Mouse (Mus musculus) hindbrain, embryonic 15.5 days (tissue): ENCODE data around the gene 1110002E22Rik. TPM values are rescaled to one million over a fixed set of nuclear protein-coding genes. Genes with fewer than 3 reads are reported as not detected.

Source experiments
- ATAC-seq: fragments of 200-750 bp; cut with Nextera tagmentation; 2 replicates; pipeline ENCODE4 v1.8.0; 2017; ENCODE audit warnings: low read depth, moderate number of reproducible peaks, moderate TSS enrichment; ENCODE audit not compliant: low FRiP score
- H3K27ac ChIP-seq: fragments of 300-500 bp; sonication (generic); replicated peaks from 2 replicates; pipeline ENCODE4 v1.5.1; 2015; ENCODE audit warnings: mild to moderate bottlenecking, inconsistent platforms
- H3K27me3 ChIP-seq: fragments of 300-500 bp; sonication (generic); 2 replicates; pipeline ENCODE4 v1.6.1; 2015; ENCODE audit warnings: control low read depth, inconsistent platforms
- H3K36me3 ChIP-seq: fragments of 300-500 bp; sonication (generic); 2 replicates; pipeline ENCODE4 v1.6.1; 2015; ENCODE audit warnings: control low read depth, inconsistent platforms
- H3K4me1 ChIP-seq: fragments of 300-500 bp; sonication (generic); replicated peaks from 2 replicates; pipeline ENCODE4 v1.6.1; 2015; ENCODE audit warnings: control low read depth, inconsistent platforms
- H3K4me2 ChIP-seq: fragments of 300-500 bp; sonication (generic); 2 replicates; pipeline ENCODE4 v1.6.1; 2015; ENCODE audit warnings: moderate library complexity, mild to moderate bottlenecking, inconsistent platforms
- H3K4me3 ChIP-seq: fragments of 300-500 bp; sonication (generic); 2 replicates; pipeline ENCODE4 v1.5.1; 2015; ENCODE audit warnings: mild to moderate bottlenecking, inconsistent platforms
- H3K9ac ChIP-seq: fragments of 300-500 bp; sonication (generic); 2 replicates; pipeline ENCODE4 v1.6.1; 2015; ENCODE audit warnings: inconsistent platforms
- H3K9me3 ChIP-seq: fragments of 300-500 bp; sonication (generic); 2 replicates; pipeline ENCODE4 v1.6.1; 2016; ENCODE audit warnings: control low read depth, inconsistent platforms
- WGBS: fragments of 180-500 bp; shearing (Covaris S2); methylation state at CpG from one replicate; pipeline ENCODE4 v1.1.7; 2015; 5-methylcytosine and 5-hydroxymethylcytosine counted together
- polyA plus RNA-seq: library from polyadenylated mRNA; unstranded; fragments of >200 nt; fragmentation: Nextera tagmentation; extraction: Ambion mirVana; gene quantifications from 2 replicates; pipeline ENCODE4 v1.2.1, GENCODE M21; 2015

1110002E22Rik gene
- polyA plus RNA-seq, 1 experiment from 2014 or later, result 0.16 TPM

DNA sequence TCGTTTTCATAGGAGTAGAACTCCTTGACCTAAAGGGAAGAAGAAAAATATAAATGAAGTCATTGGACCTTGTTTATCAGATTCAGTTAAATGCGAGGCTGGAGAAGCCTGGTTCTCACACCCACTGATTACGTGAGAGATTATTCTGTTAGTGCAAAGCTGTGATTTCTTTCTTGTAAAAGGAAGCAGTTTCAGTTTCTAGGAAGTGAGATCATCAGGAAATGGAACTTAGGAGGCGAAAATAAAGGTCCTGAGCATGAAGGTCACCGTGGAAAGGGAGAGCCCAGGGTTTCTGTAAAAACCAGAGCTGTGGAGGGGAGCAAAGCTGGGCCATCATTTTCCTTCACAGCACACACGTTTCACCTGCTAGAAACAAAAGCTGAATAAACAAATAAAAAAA lies 53.5 kb downstream of the 1110002E22Rik start:
- WGBS, result 80% methylated on average over 6 of the region's 6 CpGs
- H3K4me2 ChIP-seq, result no peak overlapping the region
- H3K4me3 ChIP-seq, result no peak overlapping the region
- no peaks in the 10 kb centered on the region for H3K36me3 ChIP-seq
- no peaks in the 10 kb centered on the region for H3K4me1 ChIP-seq
- H3K27ac ChIP-seq, result no peak overlapping the region
- H3K9me3 ChIP-seq, result no peaks in the 10 kb centered on the region
- no peak for ATAC-seq
- H3K27me3 ChIP-seq, result no peaks in the 10 kb centered on the region
- no peak overlapping the region for H3K9ac ChIP-seq

DNA sequence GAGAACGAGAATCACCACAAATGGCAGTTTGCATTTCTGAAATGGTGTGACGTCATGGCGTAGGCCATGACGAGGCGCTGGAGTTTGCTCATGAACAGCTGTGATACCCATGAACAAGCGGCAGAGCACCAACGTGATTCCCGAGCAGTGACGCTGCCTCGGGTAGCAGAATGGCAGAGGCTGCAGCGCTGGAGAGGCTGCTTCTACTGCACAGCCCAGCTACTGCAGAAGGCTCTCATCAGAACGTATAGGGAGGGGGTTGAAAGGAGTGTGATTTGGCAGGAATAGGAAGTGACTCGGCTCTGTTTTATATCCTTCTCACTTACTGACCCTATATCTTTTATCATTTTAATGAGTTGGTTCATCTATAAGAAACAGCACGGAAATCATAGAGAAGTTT lies 54.0 kb downstream of the 1110002E22Rik start:
- Histone ChIP-seq H3K4me2 (no peak overlapping the region), H3K27ac (no peak overlapping the region), H3K4me3 (no peak overlapping the region), H3K36me3 (no peaks in the 10 kb centered on the region), H3K27me3 (no peaks in the 10 kb centered on the region), H3K9ac (no peak overlapping the region), H3K9me3 (no peaks in the 10 kb centered on the region), H3K4me1 (no peaks in the 10 kb centered on the region)
- no peak for ATAC-seq
- 75% methylated on average over 14 of the region's 14 CpGs for WGBS

DNA sequence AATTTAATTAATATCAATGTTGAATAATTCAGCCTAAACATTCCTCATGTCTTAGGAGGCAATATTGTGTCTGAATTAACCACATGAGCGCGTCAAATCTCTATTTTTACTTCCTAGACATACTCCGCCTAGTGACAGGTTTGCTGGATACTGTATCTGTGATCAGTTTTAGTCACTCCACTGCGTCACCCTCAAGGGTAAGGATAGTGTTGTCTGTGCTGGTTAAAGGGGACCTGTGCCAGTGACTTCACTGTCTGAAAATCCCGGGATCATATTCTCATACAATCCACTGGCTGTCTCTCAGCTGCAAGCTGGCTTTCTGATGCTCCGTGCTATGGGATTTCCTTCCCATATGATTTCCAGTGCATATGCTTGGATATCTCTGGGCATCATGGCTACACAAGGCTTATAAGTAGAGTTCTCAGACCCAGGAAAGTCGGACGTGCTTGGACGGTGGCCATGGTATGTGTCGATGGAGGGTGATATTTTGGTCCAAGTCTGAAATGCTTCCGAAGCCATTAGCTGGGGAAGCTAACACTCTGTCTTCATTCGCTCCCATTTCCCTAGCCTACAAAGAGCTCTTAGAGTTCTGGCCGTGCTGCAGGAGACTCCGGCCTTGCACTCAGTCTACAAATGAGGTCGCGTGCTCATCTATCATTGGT lies 54.7 kb downstream of the 1110002E22Rik start:
- 95% methylated on average over 16 of the region's 16 CpGs for WGBS
- Histone ChIP-seq H3K4me1 (no peaks in the 10 kb centered on the region), H3K27ac (no peak overlapping the region), H3K4me3 (no peak overlapping the region), H3K27me3 (no peaks in the 10 kb centered on the region), H3K4me2 (no peak overlapping the region), H3K9me3 (no peaks in the 10 kb centered on the region), H3K9ac (no peak overlapping the region), H3K36me3 (no peaks in the 10 kb centered on the region)
- ATAC-seq, result no peak

DNA sequence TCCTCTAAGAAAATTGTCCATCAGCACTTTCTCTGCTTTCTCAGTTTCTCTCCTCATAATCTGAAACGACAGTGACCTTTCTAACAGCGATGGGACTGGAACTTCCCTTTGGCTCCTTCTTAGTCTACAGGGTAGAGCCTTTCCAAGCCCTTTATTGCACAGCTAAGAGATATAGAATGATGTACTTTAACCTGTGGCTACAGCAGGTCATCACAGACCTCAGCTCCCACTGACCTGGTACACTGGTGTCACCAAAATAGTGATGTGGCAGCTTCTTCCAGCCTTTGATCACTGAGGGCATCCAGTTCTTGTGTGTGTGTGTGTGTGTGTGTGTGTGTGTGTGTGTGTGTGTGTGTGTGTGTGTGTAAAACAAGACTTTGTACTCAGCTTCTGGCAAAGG lies 56.6 kb downstream of the 1110002E22Rik start:
- Histone ChIP-seq H3K4me1 (no peaks in the 10 kb centered on the region), H3K9ac (no peak overlapping the region), H3K4me2 (no peak overlapping the region), H3K27me3 (no peaks in the 10 kb centered on the region), H3K36me3 (no peaks in the 10 kb centered on the region), H3K4me3 (no peak overlapping the region), H3K9me3 (no peaks in the 10 kb centered on the region), H3K27ac (no peak overlapping the region)
- ATAC-seq, result no peak
- WGBS, result 97% methylated on average over 2 of the region's 2 CpGs

DNA sequence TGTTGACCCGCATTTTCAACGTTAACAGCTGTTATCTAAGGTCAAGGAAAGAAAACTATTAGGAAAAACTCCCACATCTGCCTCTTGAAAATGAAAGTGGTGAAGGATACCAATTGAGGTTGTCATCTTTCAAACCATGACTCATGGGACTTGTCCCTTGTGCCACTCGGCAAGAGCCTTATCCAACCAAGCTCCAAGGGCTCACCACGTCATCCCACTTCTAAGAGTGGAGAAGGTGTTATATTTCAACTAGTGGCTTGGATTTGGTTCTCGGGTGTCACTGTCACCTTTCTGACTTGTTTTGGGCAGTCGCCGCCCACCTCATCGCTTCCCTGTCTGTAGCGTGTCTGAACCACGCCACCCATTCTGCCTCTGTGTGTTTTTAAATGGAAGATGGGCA lies 59.0 kb downstream of the 1110002E22Rik start:
- no peak for ATAC-seq
- Histone ChIP-seq H3K4me2 (no peak overlapping the region), H3K4me3 (no peak overlapping the region), H3K27me3 (no peaks in the 10 kb centered on the region), H3K36me3 (no peaks in the 10 kb centered on the region), H3K9ac (no peak overlapping the region), H3K9me3 (no peaks in the 10 kb centered on the region), H3K27ac (no peak overlapping the region), H3K4me1 (no peaks in the 10 kb centered on the region)
- WGBS, result 94% methylated on average over 10 of the region's 10 CpGs

DNA sequence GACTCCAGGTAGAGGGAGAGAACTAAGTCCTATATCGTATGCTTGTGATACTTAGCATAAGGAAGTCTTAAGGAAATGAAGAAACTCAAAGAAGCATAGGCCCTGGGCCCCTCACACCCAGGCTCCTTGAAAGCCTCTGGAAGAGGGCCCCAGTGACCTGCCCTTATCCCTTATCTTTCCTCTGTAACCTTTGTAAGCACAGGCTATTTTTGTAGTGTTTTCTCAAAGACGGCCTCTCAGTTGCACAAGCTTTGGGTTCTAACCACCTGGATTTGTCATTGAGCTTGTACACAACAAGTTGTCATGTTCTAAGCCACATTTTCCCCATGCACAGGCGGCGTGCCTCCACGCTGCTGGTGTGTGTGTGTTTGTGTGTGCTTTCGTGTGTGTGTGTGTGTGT lies 64.3 kb downstream of the 1110002E22Rik start:
- WGBS, result 97% methylated on average over 6 of the region's 6 CpGs
- Histone ChIP-seq H3K27ac (no peak overlapping the region), H3K4me2 (no peak overlapping the region), H3K9me3 (no peaks in the 10 kb centered on the region), H3K9ac (no peak overlapping the region), H3K36me3 (no peaks in the 10 kb centered on the region), H3K4me1 (no peaks in the 10 kb centered on the region), H3K27me3 (no peaks in the 10 kb centered on the region), H3K4me3 (no peak overlapping the region)
- no peak for ATAC-seq

DNA sequence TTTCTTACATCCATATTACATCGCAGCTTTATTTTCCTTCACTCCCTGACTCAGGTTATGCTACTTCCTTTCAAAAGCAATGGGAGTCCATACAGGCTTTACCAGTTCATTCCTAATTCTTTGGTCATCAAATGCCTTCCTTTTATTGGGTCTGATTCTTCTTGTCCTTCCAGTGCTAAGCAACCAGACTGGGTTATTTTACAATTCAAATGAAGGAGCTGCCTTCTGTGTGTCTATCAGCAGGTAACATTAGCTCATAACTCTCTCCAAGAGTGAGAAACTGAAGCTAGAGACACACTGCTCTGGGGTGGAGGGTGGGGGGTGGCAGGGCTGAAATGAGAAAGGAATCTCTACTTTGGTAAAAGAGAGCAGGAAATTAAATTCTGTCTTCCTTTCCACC lies 65.8 kb downstream of the 1110002E22Rik start:
- H3K36me3 ChIP-seq, result no peaks in the 10 kb centered on the region
- ATAC-seq, result no peak
- no peaks in the 10 kb centered on the region for H3K27me3 ChIP-seq
- H3K9ac ChIP-seq, result no peak overlapping the region
- H3K4me2 ChIP-seq, result no peak overlapping the region
- no peak overlapping the region for H3K27ac ChIP-seq
- WGBS, result 40% methylated on average over 1 of the region's 1 CpGs
- H3K4me1 ChIP-seq, result no peaks in the 10 kb centered on the region
- no peaks in the 10 kb centered on the region for H3K9me3 ChIP-seq
- no peak overlapping the region for H3K4me3 ChIP-seq

Other genes with a start within 250 kb of the 1110002E22Rik start
- 730 and 843 TPM in 2 replicates for gene H2afz, start 200.6 kb upstream of the 1110002E22Rik start, polyA plus RNA-seq
- 16.7 and 17.7 TPM in 2 replicates for gene Dnajb14, start 197.4 kb upstream of the 1110002E22Rik start, polyA plus RNA-seq
- gene Lamtor3, start 146.5 kb upstream of the 1110002E22Rik start, polyA plus RNA-seq, result 126 and 130 TPM in 2 replicates
- 1.7 TPM in 2 replicates for gene Dapp1, start 83.5 kb upstream of the 1110002E22Rik start, polyA plus RNA-seq
- 0.18 and 0.26 TPM in 2 replicates for gene Gm5105, start 2.3 kb downstream of the 1110002E22Rik start, polyA plus RNA-seq
- 6.9 and 7.4 TPM in 2 replicates for gene Trmt10a, start 78.4 kb downstream of the 1110002E22Rik start, polyA plus RNA-seq
- gene Mttp, start 79.9 kb downstream of the 1110002E22Rik start, polyA plus RNA-seq, result 7.9 and 9.5 TPM in 2 replicates
- gene 4930579F01Rik, start 128.8 kb downstream of the 1110002E22Rik start, polyA plus RNA-seq, result 0.09 TPM in 1 of 2 replicates, not detected in the other
- gene Adh7, start 152.7 kb downstream of the 1110002E22Rik start, polyA plus RNA-seq, result 0.46 and 0.62 TPM in 2 replicates
- 0.92 and 1.3 TPM in 2 replicates for gene Adh1, start 195.9 kb downstream of the 1110002E22Rik start, polyA plus RNA-seq
- not detected in 2 replicates for gene Adh6a, start 248.2 kb downstream of the 1110002E22Rik start, polyA plus RNA-seq